ENCODE assay signal across 26 mouse cellular contexts in genomic region chr14:118101227-118101990, GRCm38 (mm10). TPM values are rescaled to one million over a fixed set of nuclear protein-coding genes. Genes with fewer than 3 reads are reported as not detected.
A peak's percentile ranks its signal among the peaks of the same experiment; 100 is the strongest.
DNase-seq lines count a peak whose midpoint lies in the region; ATAC-seq and TF ChIP-seq lines count a peak whose summit lies in the region.
"Had no signal": no experiment of that assay in that cellular context is flagged by ENCODE, and none has a peak within 500 bp of the region (broad histone marks: within the 10 kb centered on the region; RNA-seq: fewer than 3 reads in every experiment).

No protein-coding gene starts in this region.

- no peak overlapping the region for H3K9ac ChIP-seq in liver, postnatal 0 days (replicated peaks)
- H3K9ac ChIP-seq: forebrain, embryonic 13.5 days; heart, embryonic 12.5 days; heart, embryonic 15.5 days; hindbrain, embryonic 15.5 days had no signal

- no peaks in the 10 kb centered on the region for H3K27me3 ChIP-seq in liver, postnatal 0 days (ENCODE audit: insufficient read depth, low read length)
- H3K27me3 ChIP-seq: CH12.LX; forebrain, embryonic 13.5 days; heart, embryonic 12.5 days; heart, embryonic 15.5 days; hindbrain, embryonic 15.5 days had no signal

- peak; percentile 27 for DNase-seq in liver, postnatal 0 days
- no peak for DNase-seq in liver
- DNase-seq in 416B (ENCODE audit: low read depth) = peak; percentile 45
- DNase-seq in gastrocnemius, postnatal 10 days = no peak
- DNase-seq: adrenal gland, postnatal 14 days; B cell, adult 2 months; cerebellum, adult 11-12 months; cerebellum, adult 8-10 months; cerebellum, postnatal 10 days; cerebellum, postnatal 36 days; gastrocnemius, postnatal 14 days; heart, adult 18-20 months; heart, postnatal 10 days; heart, postnatal 36 days had no signal

- no peak overlapping the region for H3K27ac ChIP-seq in liver, postnatal 0 days (ENCODE audit: low read depth)
- H3K27ac ChIP-seq: forebrain, embryonic 10.5 days; forebrain, embryonic 13.5 days; heart, embryonic 15.5 days; hindbrain, embryonic 15.5 days had no signal

- peaks cover 2% of the 10 kb centered on the region; the same call in 1 of the 2 replicates for H3K9me3 ChIP-seq in liver, postnatal 0 days (ENCODE audit: low read length)
- H3K9me3 ChIP-seq: forebrain, embryonic 13.5 days; G1E; heart, embryonic 15.5 days; hindbrain, embryonic 15.5 days had no signal

- peak; percentile 33; the same call in 1 of the 2 replicates for ATAC-seq in liver, postnatal 0 days
- ATAC-seq in hematopoietic stem cell, adult 5-6 weeks (replicated peaks in 1 of 2; ENCODE audit: insufficient read depth in 1 of 2, low FRiP score in 2 of 2, low TSS enrichment in 1 of 2, low read depth in 1 of 2, poor library complexity in 2 of 2, severe bottlenecking in 2 of 2) = peak; percentile 46 to 71; a peak in 2 of 4 replicates
- ATAC-seq in neutrophil, adult 5-6 weeks (ENCODE audit: extremely low read depth, insufficient number of reproducible peaks, low FRiP score, poor library complexity, severe bottlenecking) = peak; percentile 63; the same call in 1 of the 2 replicates
- ATAC-seq in monocyte, adult 5-6 weeks (replicated peaks; ENCODE audit: insufficient number of reproducible peaks, low FRiP score, low TSS enrichment, poor library complexity, severe bottlenecking) = no peak
- ATAC-seq: forebrain, embryonic 13.5 days; forebrain, embryonic 16.5 days; Patski had no signal

- no peak overlapping the region for H3K4me3 ChIP-seq in liver, postnatal 0 days (ENCODE audit: low read depth, low read length)
- H3K4me3 ChIP-seq: forebrain, embryonic 10.5 days; forebrain, embryonic 13.5 days; heart, embryonic 12.5 days; heart, embryonic 15.5 days; hindbrain, embryonic 15.5 days had no signal

- TF ChIP-seq EP300 in liver, postnatal 0 days (IDR thresholded peaks at IDR 0.05; ENCODE audit: low read depth) = no peak

- H3K36me3 ChIP-seq in liver, postnatal 0 days (replicated peaks; ENCODE audit: insufficient read depth, low read length) = no peaks in the 10 kb centered on the region
- H3K36me3 ChIP-seq: forebrain, embryonic 10.5 days; G1E; heart, embryonic 12.5 days; heart, embryonic 15.5 days; hindbrain, embryonic 15.5 days had no signal

- H3K4me2 ChIP-seq in liver, postnatal 0 days (ENCODE audit: low read depth, low read length) = peak overlapping the region; percentile 24; the same call in 1 of the 2 replicates
- H3K4me2 ChIP-seq: forebrain, embryonic 13.5 days; heart, embryonic 12.5 days; heart, embryonic 15.5 days; hindbrain, embryonic 15.5 days had no signal

- 66% methylated on average over 14 of the region's 14 CpGs for WGBS in liver, postnatal 0 days (ENCODE audit: insufficient replicate concordance)

- no peaks in the 10 kb centered on the region for H3K4me1 ChIP-seq in liver, postnatal 0 days (ENCODE audit: insufficient read depth)
- H3K4me1 ChIP-seq: forebrain, embryonic 10.5 days; forebrain, embryonic 13.5 days; heart, embryonic 12.5 days; heart, embryonic 15.5 days; hindbrain, embryonic 15.5 days had no signal

- TF ChIP-seq CTCF in liver, postnatal 0 days (IDR thresholded peaks at IDR 0.05; ENCODE audit: low read depth) = no peak

RNA-seq across cellular contexts. Expression of gene Tgds, which starts 31.1 kb away (rescaled TPM):
- 15.5 and 16.0 TPM in 2 replicates for polyA plus RNA-seq in liver, postnatal 0 days (2015; fragmentation: Nextera tagmentation; extraction: Ambion mirVana)
- total RNA-seq in hematopoietic stem cell, adult 5-6 weeks (2017) = 25.0 and 27.0 TPM in 2 replicates
- 20.0 and 28.0 TPM in 2 replicates for total RNA-seq in neutrophil, adult 5-6 weeks (2017)
- 9.3 to 26.2 TPM (median 25.2 TPM) in 3 replicates for total RNA-seq in monocyte, adult 5-6 weeks (2017)
- 10 to 100 TPM in 1 of 2 experiments, 1 to 10 TPM in 1; 9.7 to 12.6 TPM for total RNA-seq in gastrocnemius, postnatal 10 days (2021)

RNA-seq across cellular contexts. Expression of gene Gpr180, which starts 35.5 kb away (rescaled TPM):
- polyA plus RNA-seq in liver, postnatal 0 days (2015; fragmentation: Nextera tagmentation; extraction: Ambion mirVana) = 12.3 and 13.4 TPM in 2 replicates
- total RNA-seq in hematopoietic stem cell, adult 5-6 weeks (2017) = 10.4 and 10.8 TPM in 2 replicates
- total RNA-seq in neutrophil, adult 5-6 weeks (2017) = 6.2 and 9.7 TPM in 2 replicates
- total RNA-seq in monocyte, adult 5-6 weeks (2017) = 9.7 to 15.5 TPM (median 11.2 TPM) in 3 replicates
- 10 to 100 TPM; 33.2 TPM for total RNA-seq in gastrocnemius, postnatal 10 days (2021)

RNA-seq across cellular contexts. Expression of gene Dct, which starts 49.4 kb away (rescaled TPM):
- polyA plus RNA-seq in liver, postnatal 0 days (2015; fragmentation: Nextera tagmentation; extraction: Ambion mirVana) = 1.0 and 1.8 TPM in 2 replicates
- total RNA-seq in hematopoietic stem cell, adult 5-6 weeks (2017) = 0.20 TPM in 1 of 2 replicates, not detected in the other
- total RNA-seq in neutrophil, adult 5-6 weeks (2017) = 0.12 and 0.25 TPM in 2 replicates
- not detected in 3 replicates for total RNA-seq in monocyte, adult 5-6 weeks (2017)
- 1 to 10 TPM; 1.3 to 2.0 TPM for total RNA-seq in gastrocnemius, postnatal 10 days (2021)
- total RNA-seq: adrenal gland, postnatal 14 days; CH12.LX had no signal
- polyA plus RNA-seq: G1E had no signal

Comparison
In these comparisons a context has a peak if more than half of its experiments do, and no peak if none do; other contexts are left out.
1. DNase-seq: peak in liver, postnatal 0 days (single experiment) and 416B (single experiment); none in liver (single experiment) and gastrocnemius, postnatal 10 days (single experiment).